19 mouse cellular contexts compared by ENCODE assay signal in genomic region chrX:140303731-140304130, GRCm38 (mm10). TPM values are rescaled to one million over a fixed set of nuclear protein-coding genes. Genes with fewer than 3 reads are reported as not detected.
"Had no signal": no experiment of that assay in that cellular context is flagged by ENCODE, and none has a peak within 500 bp of the region (broad histone marks: within the 10 kb centered on the region; RNA-seq: fewer than 3 reads in every experiment).

No protein-coding gene starts in this region.

- H3K27ac ChIP-seq: kidney, embryonic 15.5 days; left cerebral cortex, adult 2 months; liver, embryonic 15.5 days; neural tube, embryonic 12.5 days had no signal

- H3K4me2 ChIP-seq: kidney, embryonic 15.5 days; liver, embryonic 11.5 days; liver, embryonic 15.5 days; neural tube, embryonic 12.5 days had no signal

- H3K27me3 ChIP-seq: neural tube, embryonic 12.5 days had no signal

- H3K4me3 ChIP-seq: kidney, embryonic 15.5 days; left cerebral cortex, adult 2 months; liver, embryonic 15.5 days; neural tube, embryonic 12.5 days had no signal

- H3K9ac ChIP-seq: kidney, embryonic 15.5 days; liver, embryonic 15.5 days; neural tube, embryonic 12.5 days had no signal

- ATAC-seq: lung, postnatal 0 days had no signal

- H3K36me3 ChIP-seq: kidney, embryonic 15.5 days; liver, embryonic 15.5 days; neural tube, embryonic 12.5 days had no signal

- H3K9me3 ChIP-seq: kidney, embryonic 15.5 days; liver, embryonic 15.5 days; neural tube, embryonic 12.5 days had no signal

- H3K4me1 ChIP-seq: kidney, embryonic 15.5 days; liver, embryonic 15.5 days; neural tube, embryonic 12.5 days had no signal

- DNase-seq: kidney, adult 2 months; kidney, postnatal 14 days; lung, adult 2 months; lung, postnatal 36 days; midbrain, embryonic 14.5 days; retina, postnatal 1 day; right cerebral cortex, postnatal 4 days; spleen, adult 18-20 months; thymus, adult 18-20 months; thymus, postnatal 25 days had no signal

RNA-seq across cellular contexts. Expression of gene Frmpd3, which starts 38.3 kb away (rescaled TPM):
- total RNA-seq: megakaryocyte progenitor cell, adult 5-6 weeks; monocyte, adult 5-6 weeks; neutrophil, adult 5-6 weeks had no signal
- polyA plus RNA-seq: liver, embryonic 15.5 days had no signal
